Mouse (Mus musculus): ENCODE data around the gene Stxbp4.

Gene Stxbp4

DNA sequence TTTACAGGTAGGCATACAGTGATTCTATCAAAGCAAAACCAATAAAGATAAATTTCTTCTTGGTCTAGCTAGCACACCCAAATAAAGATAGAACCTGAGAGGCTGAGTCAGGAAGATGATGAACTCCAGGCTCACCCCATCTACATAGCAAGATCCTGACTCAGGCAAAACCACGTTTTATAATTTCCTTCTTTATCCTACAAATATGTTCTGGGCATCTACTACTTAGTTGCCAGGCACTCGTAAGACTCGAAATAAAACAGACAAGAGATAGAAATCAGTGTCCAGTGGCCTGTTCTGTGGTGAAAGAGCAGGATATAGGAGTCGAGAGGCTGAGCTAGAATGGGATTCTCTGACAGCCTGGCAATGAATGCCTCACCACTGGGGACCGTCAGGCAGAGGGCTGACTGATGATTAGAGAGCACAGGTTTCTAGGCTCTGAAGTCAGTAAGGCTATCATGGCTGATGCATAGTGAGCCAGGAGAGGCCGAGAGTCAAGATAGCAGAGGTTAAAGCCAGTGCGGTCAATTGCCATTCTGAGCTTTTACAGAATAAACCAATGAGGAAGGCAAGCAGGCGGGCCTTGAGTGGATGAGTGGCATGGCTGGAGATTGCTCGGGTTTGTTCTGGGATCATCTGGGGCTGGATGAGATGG is 12.5 kb upstream of the Stxbp4 start:
- DNase-seq (ENCODE audit: low spot score) = no peak

- no peak for DNase-seq (ENCODE audit: low spot score)
Observed at GRCm38 (mm10) chr11:90649777-90650176, 11.9 kb upstream of the Stxbp4 start.

DNA sequence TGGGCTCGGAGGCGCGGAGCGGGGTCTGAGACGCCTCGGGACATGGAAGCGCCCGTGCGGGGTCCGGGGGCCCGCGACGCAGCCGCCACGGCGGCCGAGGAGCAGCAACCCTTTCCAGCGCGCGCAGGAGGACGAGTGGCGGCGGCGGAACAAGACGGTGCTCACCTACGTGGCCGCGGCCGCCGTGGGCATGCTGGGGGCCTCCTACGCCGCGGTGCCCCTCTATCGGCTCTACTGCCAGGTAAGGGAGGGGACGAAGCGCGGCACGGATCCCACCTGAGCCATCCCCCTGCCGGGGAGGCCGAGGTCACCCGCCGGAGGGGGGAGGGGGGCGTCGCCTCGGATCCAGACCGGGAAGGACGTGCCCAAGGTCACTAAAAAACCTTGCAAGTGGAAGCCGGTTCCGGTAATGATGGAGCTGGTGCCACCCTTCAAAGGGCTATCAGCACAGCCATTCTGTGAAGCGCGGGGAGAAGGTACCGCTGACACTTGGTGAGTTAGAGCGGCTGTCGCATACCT is 487 bp upstream of the Stxbp4 start:
- no peak for DNase-seq (ENCODE audit: low spot score)

DNA sequence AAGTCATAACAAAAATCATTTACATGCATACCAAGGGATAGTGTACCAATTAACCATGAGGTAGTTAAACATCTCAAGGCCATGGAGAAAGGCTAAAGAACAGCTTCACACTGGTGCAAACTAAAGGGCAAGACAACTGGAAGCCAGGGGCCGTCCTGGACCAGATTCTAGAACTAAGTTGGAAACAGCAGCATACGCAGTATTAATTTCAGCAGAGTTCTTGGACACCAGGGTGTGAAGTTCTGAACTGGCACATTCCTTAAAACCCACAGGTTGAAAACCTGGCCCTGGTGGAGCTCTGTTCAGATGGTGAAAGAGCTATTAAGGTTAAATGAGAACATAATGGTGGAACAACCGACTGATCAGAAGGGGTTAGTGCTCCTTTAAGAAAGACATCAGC is 3.2 kb downstream of the Stxbp4 start:
- no peak for DNase-seq (ENCODE audit: low spot score)

GRCm38 (mm10) chr11:90632480-90632879 is 5.4 kb downstream of the Stxbp4 start:
- no peak for DNase-seq (ENCODE audit: low spot score)

DNA sequence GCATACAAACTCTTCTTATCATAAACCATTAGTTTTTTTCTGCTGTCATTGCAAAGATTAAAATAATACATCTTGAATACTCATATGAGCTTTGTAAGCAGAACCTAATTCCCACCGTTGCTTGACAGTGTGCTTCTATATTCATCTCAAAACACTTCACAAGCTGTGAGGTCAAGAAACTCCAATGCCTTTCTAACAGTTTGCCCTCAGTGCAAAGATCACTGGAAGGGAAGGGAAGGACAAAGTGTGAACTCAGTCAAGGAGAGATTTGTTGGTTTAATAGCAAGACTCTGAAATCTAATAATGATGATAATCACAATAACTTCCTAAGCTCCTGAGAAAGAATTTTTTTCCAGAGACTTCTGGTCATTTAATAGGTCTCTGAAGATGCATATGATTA is 10.1 kb downstream of the Stxbp4 start:
- no peak for DNase-seq (ENCODE audit: low spot score)

DNA sequence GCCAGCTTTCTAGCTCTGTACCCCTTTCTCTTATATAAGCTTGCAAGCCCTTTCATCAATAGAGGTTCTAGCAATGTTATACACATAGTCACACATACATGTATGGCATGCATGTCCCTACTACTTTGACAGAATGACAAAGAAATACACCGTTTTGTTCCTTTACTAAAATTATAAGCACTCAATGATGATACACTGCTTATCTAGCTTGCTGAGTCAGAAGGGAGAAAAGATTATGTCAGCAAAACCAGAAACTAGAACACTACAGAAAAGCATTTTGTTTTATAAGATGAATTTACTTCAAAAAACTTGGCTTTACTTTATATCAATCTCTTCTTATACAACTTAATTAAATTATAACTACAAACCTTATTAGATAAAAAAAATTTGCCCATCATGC is 12.7 kb downstream of the Stxbp4 start:
- DNase-seq (ENCODE audit: low spot score) = no peak

DNA sequence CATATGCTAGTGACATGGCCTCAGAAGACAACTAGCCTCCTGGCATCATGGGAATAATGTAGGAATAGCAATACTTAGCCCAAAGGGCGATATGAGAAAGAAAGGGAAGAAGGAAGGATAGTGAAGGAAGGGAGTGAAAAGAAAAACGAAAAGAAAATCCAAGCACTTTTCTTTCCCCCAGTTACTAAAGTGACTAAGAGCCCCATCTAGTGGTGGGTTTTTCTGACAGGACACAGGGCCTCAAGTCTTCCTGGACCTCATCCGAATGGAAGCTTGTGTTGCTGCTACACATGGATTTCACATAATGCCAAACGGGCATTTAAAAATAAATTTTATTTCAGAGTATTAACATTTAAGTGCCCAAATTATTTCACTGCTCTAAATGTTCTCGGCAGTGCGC is 14.4 kb downstream of the Stxbp4 start:
- DNase-seq (ENCODE audit: low spot score) = no peak

GRCm38 (mm10) chr11:90622500-90622899 is 15.4 kb downstream of the Stxbp4 start:
- no peak for DNase-seq (ENCODE audit: low spot score)

DNA sequence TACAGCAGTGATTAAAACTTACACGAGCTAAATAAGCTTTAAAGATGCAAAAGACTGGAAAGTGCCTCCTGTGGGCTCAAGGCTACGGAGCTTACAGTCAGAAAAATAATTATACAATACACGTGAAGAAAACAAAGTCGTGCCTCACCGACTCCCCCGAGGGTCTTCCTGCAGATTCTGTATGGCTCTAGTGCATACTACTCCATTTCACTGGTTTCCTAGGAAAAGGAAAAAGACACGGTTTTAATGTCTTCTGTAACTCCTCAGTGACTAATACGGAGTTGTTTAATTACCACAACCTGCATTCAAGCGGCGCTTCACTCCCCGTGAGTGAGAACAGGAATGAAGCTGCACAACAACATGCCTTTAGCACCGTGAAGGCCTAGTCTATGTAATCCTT is 15.8 kb downstream of the Stxbp4 start:
- no peak for DNase-seq (ENCODE audit: low spot score)

DNA sequence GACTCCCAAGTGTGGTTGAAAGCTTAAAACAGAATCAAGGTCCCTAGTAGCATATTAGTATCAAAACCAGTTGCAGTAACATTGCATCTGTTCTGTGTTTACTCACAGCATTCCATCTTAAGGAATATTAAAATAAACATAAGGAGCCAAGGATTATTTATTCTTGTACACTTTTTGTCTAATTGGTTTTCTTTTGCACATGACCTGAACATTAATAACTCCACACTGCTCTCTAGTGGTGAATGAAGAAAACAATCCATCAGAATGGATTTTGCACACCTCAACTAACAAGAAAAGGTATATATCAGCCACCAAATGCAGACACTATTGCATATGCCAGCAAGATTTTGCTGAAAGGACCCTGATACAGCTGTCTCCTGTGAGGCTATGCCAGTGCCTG is 21.5 kb downstream of the Stxbp4 start:
- DNase-seq (ENCODE audit: low spot score) = no peak

DNA sequence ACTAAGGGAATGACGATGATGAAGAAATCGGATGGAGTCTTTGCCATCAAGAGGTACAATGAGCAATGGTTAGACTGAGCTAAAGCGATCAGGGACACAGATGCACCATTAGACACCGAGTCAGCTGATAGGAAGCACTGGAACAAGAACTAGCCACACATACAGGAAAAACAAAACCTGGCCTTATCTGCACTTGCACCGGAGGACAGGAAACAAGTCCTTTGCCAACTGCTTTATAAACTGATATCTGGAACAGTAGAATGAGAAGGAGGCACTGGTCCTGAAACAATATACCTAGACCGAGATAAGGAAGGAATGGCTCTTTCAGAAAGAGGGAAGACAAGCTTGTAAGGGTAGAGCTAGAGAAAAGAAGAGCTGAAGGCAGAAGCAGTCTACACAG is 23.1 kb downstream of the Stxbp4 start:
- DNase-seq (ENCODE audit: low spot score) = no peak

GRCm38 (mm10) chr11:90612118-90612517 is 25.8 kb downstream of the Stxbp4 start:
- no peak for DNase-seq (ENCODE audit: low spot score)

DNA sequence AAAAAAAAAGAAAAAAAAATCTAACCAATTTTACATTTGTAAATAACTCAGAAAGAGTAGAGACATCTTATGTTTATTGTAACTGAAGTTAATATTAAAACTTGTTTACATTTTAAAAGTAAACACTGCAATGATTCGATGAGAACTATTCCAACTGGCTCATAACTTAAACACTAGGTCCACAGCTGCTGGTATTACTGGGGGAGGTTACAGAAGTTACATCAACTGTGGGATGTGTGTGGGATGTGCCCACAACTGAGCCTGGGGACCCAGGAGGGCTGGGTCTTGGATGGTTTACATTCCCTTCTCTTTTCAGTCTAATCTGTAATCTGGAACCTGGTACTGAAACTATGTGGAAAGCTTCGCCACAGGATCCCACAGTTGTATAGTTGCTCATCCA is 34.8 kb downstream of the Stxbp4 start:
- no peak for DNase-seq (ENCODE audit: low spot score)

DNA sequence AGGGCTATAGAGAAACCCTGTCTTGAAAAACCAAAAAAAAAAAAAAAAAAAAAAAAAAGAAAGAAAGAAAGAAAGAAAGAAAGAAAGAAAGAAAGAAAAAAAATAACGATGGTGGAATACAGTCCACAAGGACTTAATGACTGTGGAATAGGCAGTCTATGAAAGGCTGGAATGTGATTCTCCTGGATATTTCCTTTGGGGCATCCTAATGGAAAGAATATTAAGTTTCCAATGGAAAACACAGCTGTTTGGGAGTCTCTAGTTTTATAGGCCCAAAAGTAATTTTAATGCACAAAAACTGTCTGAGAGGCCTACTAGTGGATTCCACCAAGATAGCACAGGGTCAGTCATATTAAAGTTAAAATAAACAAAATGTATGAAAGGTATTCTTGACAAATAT is 42.1 kb downstream of the Stxbp4 start:
- DNase-seq (ENCODE audit: low spot score) = no peak

GRCm38 (mm10) chr11:90590996-90591395 is 46.9 kb downstream of the Stxbp4 start:
- no peak for DNase-seq (ENCODE audit: low spot score)

DNA sequence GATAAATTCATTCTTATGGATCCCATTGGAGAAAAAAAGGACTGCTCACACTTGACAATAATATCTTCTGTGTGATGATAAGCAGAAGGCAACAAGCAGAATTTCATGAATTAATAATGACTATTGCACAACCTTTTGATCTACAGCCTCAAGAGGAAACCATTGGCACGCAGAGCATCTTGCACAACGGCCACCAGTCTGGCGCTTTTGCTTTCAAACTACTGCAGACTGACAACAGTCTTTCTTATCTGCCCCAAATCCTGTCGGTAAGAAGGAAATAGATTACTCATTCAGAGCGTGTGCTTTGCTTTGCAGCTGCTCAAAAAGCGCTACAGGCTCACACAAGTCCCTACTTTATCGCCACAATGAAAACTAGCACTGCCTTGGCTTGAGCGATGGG is 51.7 kb downstream of the Stxbp4 start:
- no peak for DNase-seq (ENCODE audit: low spot score)

DNA sequence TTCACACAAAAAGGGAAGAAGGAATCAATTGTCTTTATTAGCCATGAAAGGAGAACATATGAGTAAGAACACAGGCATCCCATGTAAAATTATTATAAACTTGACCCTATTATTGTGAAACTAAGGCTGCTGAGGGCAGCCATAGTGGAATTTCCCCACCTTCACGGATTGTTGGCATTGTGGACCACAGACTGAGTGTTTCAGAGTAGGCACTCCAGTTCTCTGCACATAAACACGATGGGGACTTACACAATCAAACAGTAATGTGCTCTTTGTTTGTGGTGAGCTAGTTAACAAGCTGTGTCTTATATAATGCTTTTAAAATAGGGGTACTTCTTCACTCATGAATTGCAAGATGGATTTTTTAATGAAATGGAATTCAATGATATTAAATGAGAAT is 52.1 kb downstream of the Stxbp4 start:
- DNase-seq (ENCODE audit: low spot score) = no peak

DNA sequence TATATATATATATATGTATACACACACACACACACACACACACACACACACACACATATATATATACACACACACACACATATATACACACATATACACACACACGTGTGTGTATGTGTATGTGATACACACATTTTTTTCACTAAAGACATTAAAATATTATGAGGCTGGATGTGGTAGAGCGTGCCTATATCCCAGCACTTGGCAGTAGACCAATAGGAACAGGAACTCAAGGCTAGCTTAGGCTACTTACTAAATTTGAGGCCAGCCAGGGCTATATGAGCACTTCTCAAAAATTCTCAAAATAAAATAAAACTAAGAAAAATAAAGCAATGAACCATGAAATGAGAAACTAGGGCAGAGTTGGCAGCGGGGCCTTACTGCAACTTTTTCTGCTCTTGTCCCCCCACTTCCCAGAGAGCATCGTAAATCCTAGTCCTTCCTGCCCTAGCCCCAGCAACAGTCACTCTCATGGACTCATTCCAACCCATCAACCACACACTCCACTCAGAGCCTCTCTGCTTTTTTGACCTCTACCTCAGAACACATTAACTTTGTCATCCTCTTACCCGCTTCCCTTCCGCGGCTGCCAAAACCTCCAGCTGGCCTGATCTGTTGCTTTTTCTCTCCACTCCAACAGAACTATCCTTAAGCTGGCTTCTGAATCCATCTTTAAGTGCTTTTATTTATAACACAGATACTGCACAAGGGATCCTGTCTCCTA is 60.7 kb downstream of the Stxbp4 start:
- no peak for DNase-seq (ENCODE audit: low spot score)

DNA sequence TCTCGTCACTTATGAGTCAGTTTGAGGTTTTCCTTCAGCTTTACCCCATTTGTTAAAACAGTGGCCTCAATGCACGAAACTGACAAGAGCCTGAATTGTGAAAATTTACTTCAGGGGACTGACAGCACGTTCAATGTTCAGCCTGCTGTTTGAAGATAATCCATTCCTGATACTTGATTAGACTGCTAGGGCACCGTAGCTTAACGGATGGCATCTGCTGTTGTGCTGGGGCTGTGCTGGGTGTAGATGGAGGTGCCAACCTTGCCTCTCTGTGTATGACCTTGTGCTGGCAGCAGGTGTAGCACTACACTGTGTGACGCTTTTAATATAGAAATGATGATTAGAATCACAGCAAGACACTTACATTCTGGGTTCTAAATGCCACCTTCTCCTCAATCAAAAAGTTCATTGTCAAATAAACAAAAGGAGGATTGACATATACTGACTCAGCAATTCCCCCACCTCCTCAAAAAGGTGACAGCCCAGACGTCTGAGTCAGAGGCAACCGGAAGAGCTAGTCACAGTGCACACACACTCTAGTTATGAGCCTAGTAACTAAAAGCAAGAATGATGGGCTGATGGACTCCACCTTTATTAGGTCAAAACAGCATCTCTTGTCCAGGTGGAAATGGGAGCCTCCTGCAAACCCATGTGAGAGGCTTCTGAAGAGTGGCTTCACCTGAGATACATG is 61.5 kb downstream of the Stxbp4 start:
- DNase-seq (ENCODE audit: low spot score) = no peak

GRCm38 (mm10) chr11:90575491-90576048 is 62.3 kb downstream of the Stxbp4 start:
- no peak for DNase-seq (ENCODE audit: low spot score)

DNA sequence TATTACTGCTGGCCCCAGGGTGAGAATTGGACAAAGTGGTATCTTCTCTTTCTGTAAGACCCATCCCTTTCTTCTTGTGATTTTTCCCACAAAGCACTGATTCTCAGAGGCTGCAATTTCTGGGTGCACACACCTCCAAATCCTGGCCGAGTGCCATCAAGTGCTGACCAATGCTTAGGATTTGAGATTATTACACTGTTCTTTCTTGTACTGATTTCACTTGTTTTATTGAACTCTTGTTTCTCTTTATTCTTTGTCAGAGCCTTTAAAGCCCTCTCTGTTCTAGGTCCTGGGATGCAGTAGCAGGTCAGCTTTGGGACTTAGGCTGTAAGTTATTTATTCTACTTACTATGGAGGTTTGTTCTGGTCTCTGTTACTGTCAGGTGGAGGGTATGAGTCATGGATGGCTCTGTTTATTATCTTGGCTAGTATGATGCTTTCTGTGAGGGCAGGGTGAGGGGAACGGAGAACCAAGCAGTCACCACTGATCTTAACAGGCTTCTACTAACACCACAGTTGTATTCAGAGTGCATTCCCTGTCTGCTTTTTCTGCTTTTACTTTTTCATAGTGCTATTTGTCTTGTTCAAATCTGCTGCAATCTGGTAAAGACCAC is 67.1 kb downstream of the Stxbp4 start:
- peak; percentile 10 for DNase-seq (ENCODE audit: low spot score)
